Comparison of ENCODE assay signal across 8 mouse cellular contexts in the genomic region with DNA sequence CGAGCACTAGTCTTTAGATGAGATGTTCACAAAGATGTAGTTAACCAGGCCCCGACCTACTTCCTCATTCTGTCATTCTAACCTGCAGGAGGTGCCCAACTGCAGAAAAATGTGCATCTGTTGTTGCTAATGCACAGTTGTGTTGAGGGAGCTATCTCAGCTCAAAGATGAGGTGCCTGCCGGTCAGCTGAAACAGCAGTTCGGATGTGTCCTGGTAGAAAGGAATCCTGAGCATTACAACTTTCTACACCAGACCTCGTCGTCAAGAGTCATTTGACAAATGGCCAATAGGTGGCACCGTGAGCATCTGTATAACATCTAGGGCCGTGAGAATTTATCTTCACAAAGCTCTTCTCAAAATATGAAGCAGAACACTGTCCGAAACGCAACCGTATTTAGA. TPM values are rescaled to one million over a fixed set of nuclear protein-coding genes. Genes with fewer than 3 reads are reported as not detected.
DNase-seq lines count a peak whose midpoint lies in the region; ATAC-seq and TF ChIP-seq lines count a peak whose summit lies in the region.

No protein-coding gene starts in this region.

- WGBS in heart, postnatal 0 days: 19% methylated on average over 11 of the region's 11 CpGs

- peak; percentile 58 for TF ChIP-seq RAD21 in CH12.LX (IDR thresholded peaks at IDR 0.05; ENCODE audit: low read depth, low read length)

- no peak for TF ChIP-seq EP300 in heart, postnatal 0 days (IDR thresholded peaks at IDR 0.05; ENCODE audit: low read depth)
- TF ChIP-seq EP300 in CH12.LX (IDR thresholded peaks at IDR 0.05; ENCODE audit: low read length): no peak

- no peak for TF ChIP-seq POLR2A in CH12.LX (IDR thresholded peaks at IDR 0.05; ENCODE audit: low read depth, low read length)
- TF ChIP-seq POLR2A in brain, embryonic 14.5 days (IDR thresholded peaks at IDR 0.05; ENCODE audit: borderline replicate concordance, extremely low read depth, insufficient read depth, insufficient read length, poor library complexity, severe bottlenecking): no peak

- H3K9ac ChIP-seq in heart, postnatal 0 days (replicated peaks; ENCODE audit: low read depth, low read length): no peak overlapping the region
- H3K9ac ChIP-seq in CH12.LX (ENCODE audit: insufficient read depth, low read depth): no peak overlapping the region

- H3K36me3 ChIP-seq in heart, postnatal 0 days (replicated peaks; ENCODE audit: control insufficient read depth, insufficient read depth, low read length): no peaks in the 10 kb centered on the region
- no peaks in the 10 kb centered on the region for H3K36me3 ChIP-seq in CH12.LX (replicated peaks in 1 of 2; ENCODE audit: control insufficient read depth in 1 of 2, insufficient read depth in 1 of 2, low read length in 1 of 2)
- H3K36me3 ChIP-seq in megakaryocyte, embryonic 14.5 days (replicated peaks; ENCODE audit: low read length): no peaks in the 10 kb centered on the region

- ATAC-seq in heart, postnatal 0 days (ENCODE audit: insufficient read depth, low read depth): peak; percentile 44; the same call in 1 of the 2 replicates
- peak; percentile 90 for ATAC-seq in frontal cortex, adult (ENCODE audit: low TSS enrichment)

- H3K4me1 ChIP-seq in heart, postnatal 0 days (ENCODE audit: control insufficient read depth, insufficient read depth): no peaks in the 10 kb centered on the region
- H3K4me1 ChIP-seq in CH12.LX (ENCODE audit: control insufficient read depth in 1 of 2, insufficient read depth in 2 of 2): peaks cover 0 to 7% of the 10 kb centered on the region in 2 experiments; a peak in 2 of 4 replicates
- H3K4me1 ChIP-seq in megakaryocyte, embryonic 14.5 days: peaks cover 16% of the 10 kb centered on the region

- no peaks in the 10 kb centered on the region for H3K9me3 ChIP-seq in heart, postnatal 0 days (replicated peaks; ENCODE audit: control insufficient read depth, low read length)
- no peaks in the 10 kb centered on the region for H3K9me3 ChIP-seq in CH12.LX (replicated peaks; ENCODE audit: low read length)
- H3K9me3 ChIP-seq in megakaryocyte, embryonic 14.5 days: no peaks in the 10 kb centered on the region

- dilution Hi-C loops in CH12.LX (cut with MboI; ENCODE audit: extremely low pct_ligation_motif_present, extremely low pct_unique_long_range_greater_than_20kb, low sequenced_read_pairs): no loop called here

- in situ Hi-C loops in CH12.LX (cut with MboI; ENCODE audit: low pct_ligation_motif_present, low pct_unique_long_range_greater_than_20kb, low sequenced_read_pairs): loop anchor here (25.0 kb wide), 1 partner anchor 605 kb away; no protein-coding TSS in a partner anchor

- no peaks in the 10 kb centered on the region for H3K27me3 ChIP-seq in heart, postnatal 0 days (ENCODE audit: control insufficient read depth, insufficient read depth, low read length)
- no peaks in the 10 kb centered on the region for H3K27me3 ChIP-seq in CH12.LX (replicated peaks)
- peaks cover 27% of the 10 kb centered on the region for H3K27me3 ChIP-seq in megakaryocyte, embryonic 14.5 days (replicated peaks)

- peak; percentile 65 for TF ChIP-seq CTCF in heart, postnatal 0 days (IDR thresholded peaks at IDR 0.05; ENCODE audit: low read depth)
- TF ChIP-seq CTCF in CH12.LX (conservative IDR thresholded peaks at IDR 0.05 in 1 of 2, IDR thresholded peaks at IDR 0.05 in 1 of 2; ENCODE audit: low read depth in 2 of 2, low read length in 2 of 2): peak; percentile 58 to 70; a peak in 3 of 4 replicates
- peak; percentile 73; the same call in 1 of the 2 replicates for TF ChIP-seq CTCF in brain, embryonic 14.5 days (IDR thresholded peaks at IDR 0.05; ENCODE audit: borderline replicate concordance, extremely low read depth, insufficient read depth, insufficient read length)

- H3K27ac ChIP-seq in heart, postnatal 0 days (ENCODE audit: low read depth): no peak overlapping the region
- no peak overlapping the region for H3K27ac ChIP-seq in CH12.LX (ENCODE audit: insufficient read depth, low read depth)

- intact Hi-C loops in heart, postnatal 25 days (cut with DNase I): loop anchor here (2.0 to 10.0 kb wide), 4 partner anchors 410 to 998 kb away; no protein-coding TSS in a partner anchor

- no peak overlapping the region for H3K4me2 ChIP-seq in heart, postnatal 0 days (ENCODE audit: low read depth, low read length)
- H3K4me2 ChIP-seq in CH12.LX (ENCODE audit: insufficient read depth, low read depth, poor library complexity, severe bottlenecking): peak overlapping the region; percentile 5; the same call in 1 of the 2 replicates

- H3K79me2 ChIP-seq in CH12.LX (replicated peaks; ENCODE audit: control insufficient read depth, extremely low read depth, insufficient read depth, poor library complexity, severe bottlenecking): no peaks in the 10 kb centered on the region

- H3K4me3 ChIP-seq in heart, postnatal 0 days (ENCODE audit: low read depth, low read length): no peak overlapping the region
- H3K4me3 ChIP-seq in CH12.LX (replicated peaks in 1 of 3; ENCODE audit: low read depth in 2 of 3, low read length in 2 of 3, poor library complexity in 1 of 3): no peak overlapping the region
- H3K4me3 ChIP-seq in megakaryocyte, embryonic 14.5 days (replicated peaks): peak overlapping the region; percentile 42

- peak; percentile 64 for DNase-seq in heart, postnatal 0 days (ENCODE audit: low spot score)
- DNase-seq in heart, postnatal 25 days (ENCODE audit: low spot score): no peak
- DNase-seq in CH12.LX (ENCODE audit: extremely low read depth): peak; percentile 68
- peak; percentile 87 for DNase-seq in brain, embryonic 14.5 days (ENCODE audit: low read depth)
- DNase-seq in layer of hippocampus, adult 9-10 months (ENCODE audit: low spot score): peak; percentile 42
- peak; percentile 39 for DNase-seq in thymus, postnatal 14 days

TF ChIP-seq in CH12.LX, 34 proteins besides CTCF, POLR2A, EP300 and RAD21:
- TF ChIP-seq SMC3 (IDR thresholded peaks at IDR 0.05; ENCODE audit: low read depth, low read length) (peak; percentile 36; the same call in 1 of the 2 replicates), ELF1 (IDR thresholded peaks at IDR 0.05; ENCODE audit: low read depth, low read length) (peak; percentile 66), GABPA (IDR thresholded peaks at IDR 0.05; ENCODE audit: insufficient replicate concordance, low read depth, low read length) (no peak), IRF4 (IDR thresholded peaks at IDR 0.05; ENCODE audit: low read depth, low read length) (peak; percentile 25; the same call in 1 of the 2 replicates), E2F4 (IDR thresholded peaks at IDR 0.05; ENCODE audit: insufficient replicate concordance, low read depth, low read length) (no peak), SIN3A (IDR thresholded peaks at IDR 0.05; ENCODE audit: low read length) (no peak)
TF ChIP-seq in CH12.LX: peak in this region for 3.

RNA-seq across cellular contexts. Expression of a gene that starts 30.4 kb away (rescaled TPM):
- 0.34 and 9.7 TPM in 2 replicates for total RNA-seq in heart, postnatal 0 days (2014; rRNA removed; ENCODE audit: low replicate concordance)
- 19.1 and 23.3 TPM in 2 replicates for polyA plus RNA-seq in heart, postnatal 0 days (2015; fragmentation: Nextera tagmentation; extraction: Ambion mirVana)
- 1 to 10 TPM; 7.6 to 8.7 TPM for total RNA-seq in heart, postnatal 25 days (2021)
- total RNA-seq in CH12.LX (2012; rRNA removed) (75.9 and 82.0 TPM in 2 replicates), CH12.LX (2014; rRNA removed) (103 and 118 TPM in 2 replicates)
- polyA plus RNA-seq in CH12.LX (2012; ENCODE audit: insufficient read length, low read depth): 237 and 276 TPM in 2 replicates
- polyA plus RNA-seq in brain, embryonic 14.5 days (2012; rRNA removed): 21.2 and 26.9 TPM in 2 replicates
- 21.5 and 123 TPM in 2 replicates for polyA plus RNA-seq in megakaryocyte, embryonic 14.5 days (2012; ENCODE audit: insufficient read depth, low replicate concordance)

RNA-seq across cellular contexts. Expression of a gene that starts 55.3 kb away (rescaled TPM):
- 1.7 TPM in 1 of 2 replicates, not detected in the other for total RNA-seq in heart, postnatal 0 days (2014; rRNA removed; ENCODE audit: low replicate concordance)
- 1.0 TPM in 2 replicates for polyA plus RNA-seq in heart, postnatal 0 days (2015; fragmentation: Nextera tagmentation; extraction: Ambion mirVana)
- 1 to 10 TPM; 3.2 to 4.2 TPM for total RNA-seq in heart, postnatal 25 days (2021)
- 2.1 and 3.1 TPM in 2 replicates for total RNA-seq in CH12.LX (2012; rRNA removed)
- 0.50 TPM in 2 replicates for total RNA-seq in CH12.LX (2014; rRNA removed)
- polyA plus RNA-seq in CH12.LX (2012; ENCODE audit: insufficient read length, low read depth): 0.65 and 1.1 TPM in 2 replicates
- polyA plus RNA-seq in brain, embryonic 14.5 days (2012; rRNA removed): 0.19 and 0.40 TPM in 2 replicates
- 4.9 TPM in 1 of 2 replicates, not detected in the other for polyA plus RNA-seq in megakaryocyte, embryonic 14.5 days (2012; ENCODE audit: insufficient read depth, low replicate concordance)

RNA-seq across cellular contexts. Expression of a gene that starts 55.8 kb away (rescaled TPM):
- 121 and 140 TPM in 2 replicates for total RNA-seq in heart, postnatal 0 days (2014; rRNA removed; ENCODE audit: low replicate concordance)
- 150 TPM in 2 replicates for polyA plus RNA-seq in heart, postnatal 0 days (2015; fragmentation: Nextera tagmentation; extraction: Ambion mirVana)
- 10 to 100 TPM; 87.0 to 97.5 TPM for total RNA-seq in heart, postnatal 25 days (2021)
- total RNA-seq in CH12.LX (2012; rRNA removed): 83.6 and 97.8 TPM in 2 replicates
- 112 and 121 TPM in 2 replicates for total RNA-seq in CH12.LX (2014; rRNA removed)
- polyA plus RNA-seq in CH12.LX (2012; ENCODE audit: insufficient read length, low read depth): 104 and 113 TPM in 2 replicates
- 72.5 and 94.4 TPM in 2 replicates for polyA plus RNA-seq in brain, embryonic 14.5 days (2012; rRNA removed)
- 300 and 458 TPM in 2 replicates for polyA plus RNA-seq in megakaryocyte, embryonic 14.5 days (2012; ENCODE audit: insufficient read depth, low replicate concordance)
